Mouse (Mus musculus) ES-E14 (cell line): Measurements from ENCODE around the gene Wdr53.
"Not testable (repeated sequence)": the region's sequence is repeated elsewhere in the genome, so short reads cannot be mapped to it uniquely, and the experiment has no call there.

Experiments used
- HCFC1 ChIP-seq: IDR thresholded peaks from 2 replicates; pipeline ENCODE4 v1.6.1; 2012; ENCODE audit warnings: low read length, inconsistent platforms, borderline replicate concordance; ENCODE audit not compliant: insufficient read depth
- ZC3H11A ChIP-seq: IDR thresholded peaks from 2 replicates; pipeline ENCODE4 v1.6.1; 2012; ENCODE audit warnings: low read depth, mild to moderate bottlenecking, inconsistent platforms, low read length, borderline replicate concordance

DNA sequence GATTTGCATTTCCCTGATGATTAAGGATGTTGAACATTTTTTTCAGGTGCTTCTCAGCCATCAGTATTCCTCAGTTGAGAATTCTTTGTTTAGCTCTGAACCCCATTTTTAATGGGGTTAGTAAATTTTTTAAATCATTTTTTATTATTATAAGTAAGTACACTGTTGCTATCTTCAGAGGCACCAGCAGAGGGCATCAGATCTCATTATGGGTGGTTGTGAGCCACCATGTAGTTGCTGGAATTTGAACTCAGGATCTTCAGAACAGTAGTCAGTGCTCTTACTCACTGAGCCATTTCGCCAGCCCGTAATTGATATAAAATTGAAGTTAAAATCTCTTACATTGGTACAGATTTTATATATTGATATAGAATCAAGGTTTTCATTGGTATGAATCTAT is 17.2 kb downstream of the Wdr53 start:
- not testable (repeated sequence) for TF ChIP-seq HCFC1, ZC3H11A
